Mouse (Mus musculus) heart, adult 2 months (tissue): ENCODE measurements around the gene Gpalpp1. TPM values are rescaled to one million over a fixed set of nuclear protein-coding genes. Genes with fewer than 3 reads are reported as not detected.

ENCODE experiments used
- DNase-seq, 2 experiments: peaks; one replicate each; pipeline ENCODE4 v3.0.0; 2021
- H3K27ac ChIP-seq: fragments of 200-600 bp; 2 replicates; pipeline ENCODE4 v1.8.1; 2022
- H3K27me3 ChIP-seq: fragments of 200-500 bp; 2 replicates; pipeline ENCODE4 v1.6.1; 2012; ENCODE audit warnings: mild to moderate bottlenecking, low read length, inconsistent platforms, mixed read lengths; ENCODE audit not compliant: control insufficient read depth, insufficient read depth
- H3K36me3 ChIP-seq: fragments of 200-500 bp; 2 replicates; pipeline ENCODE4 v1.6.1; 2012; ENCODE audit warnings: low read length, inconsistent platforms; ENCODE audit not compliant: control insufficient read depth, insufficient read depth
- H3K4me1 ChIP-seq: fragments of 200-500 bp; 2 replicates; pipeline ENCODE4 v1.6.1; 2011; ENCODE audit warnings: low read length; ENCODE audit not compliant: control insufficient read depth, insufficient read depth
- H3K4me3 ChIP-seq: fragments of 200-600 bp; 2 replicates; pipeline ENCODE4 v1.8.1; 2022
- H3K79me2 ChIP-seq: fragments of 200-500 bp; replicated peaks from 2 replicates; pipeline ENCODE4 v1.6.1; 2012; ENCODE audit warnings: mild to moderate bottlenecking, inconsistent platforms, low read length, moderate library complexity, mixed read lengths; ENCODE audit not compliant: control insufficient read depth, insufficient read depth
- H3K9ac ChIP-seq: fragments of 200-500 bp; 2 replicates; pipeline ENCODE4 v1.6.1; 2012; ENCODE audit warnings: low read depth, mild to moderate bottlenecking, control low read depth, inconsistent platforms, low read length, mixed read lengths
- CTCF ChIP-seq: fragments of 200-600 bp; IDR thresholded peaks from 2 replicates; pipeline ENCODE4 v1.8.1; 2022; ENCODE audit warnings: antibody characterized with exemption, mild to moderate bottlenecking, moderate library complexity
- EP300 ChIP-seq: fragments of 200-500 bp; IDR thresholded peaks from 2 replicates; pipeline ENCODE4 v1.6.1; 2011; ENCODE audit warnings: low read depth, low read length, control low read depth; ENCODE audit not compliant: insufficient read depth
- POLR2A ChIP-seq: fragments of 200-500 bp; IDR thresholded peaks from 2 replicates; pipeline ENCODE4 v1.6.1; 2011; ENCODE audit warnings: mild to moderate bottlenecking, low read depth, low read length, control low read depth; ENCODE audit not compliant: insufficient read depth
- WGBS: fragments of 180-500 bp; shearing (Covaris S2); methylation state at CpG from one replicate; pipeline ENCODE4 v1.1.7; 2018; 5-methylcytosine and 5-hydroxymethylcytosine counted together
- intact Hi-C: fragments of 180-260 bp; cut with DNase I; formaldehyde crosslinking; loops from one replicate; pipeline ENCODE4 v1.15.1; 2025
- polyA plus RNA-seq: library from polyadenylated mRNA; depleted of rRNA; stranded (reverse); fragments of >200 nt; gene quantifications from 2 replicates; pipeline ENCODE4 v1.2.3, GENCODE M21; 2012; rRNA removed
- total RNA-seq, 2 experiments: library from RNA; stranded (reverse); gene quantifications; 2 replicates each; pipeline ENCODE4 v1.2.3; 2021

Gpalpp1 gene
- total and polyA plus RNA-seq, 3 experiments, result 3.2 to 11.3 (median 11.2) TPM

DNA sequence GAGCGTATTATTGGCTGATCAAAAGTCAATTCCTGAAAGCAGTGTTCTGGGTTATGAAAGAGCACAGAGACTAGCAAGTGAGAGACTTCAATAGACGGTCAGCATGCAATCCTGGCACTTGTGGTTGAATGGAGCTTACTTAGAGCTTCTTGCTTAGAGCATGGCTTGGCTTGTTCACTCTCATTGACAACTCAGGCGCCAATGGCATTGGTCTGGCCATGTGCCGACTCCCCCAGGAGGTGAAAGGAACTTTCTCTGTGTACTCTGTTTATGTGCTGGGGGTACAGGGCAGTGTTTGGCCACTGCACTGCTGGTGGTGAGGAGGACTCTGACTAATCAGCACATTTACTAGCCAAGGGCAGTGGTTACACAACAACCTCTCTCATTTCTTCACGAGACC, 51.1 kb downstream of the Gpalpp1 start:
- TF ChIP-seq CTCF (no peak), POLR2A (no peak), EP300 (no peak)
- H3K4me3 ChIP-seq, result no peak overlapping the region
- H3K79me2 ChIP-seq, result no peaks in the 10 kb centered on the region
- H3K27me3 ChIP-seq, result no peaks in the 10 kb centered on the region
- H3K27ac ChIP-seq, result no peak overlapping the region
- no peak for DNase-seq
- 73% methylated on average over 5 of the region's 5 CpGs for WGBS
- intact Hi-C loops, result no loop called here
- H3K36me3 ChIP-seq, result no peaks in the 10 kb centered on the region
- no peaks in the 10 kb centered on the region for H3K4me1 ChIP-seq
- no peak overlapping the region for H3K9ac ChIP-seq

DNA sequence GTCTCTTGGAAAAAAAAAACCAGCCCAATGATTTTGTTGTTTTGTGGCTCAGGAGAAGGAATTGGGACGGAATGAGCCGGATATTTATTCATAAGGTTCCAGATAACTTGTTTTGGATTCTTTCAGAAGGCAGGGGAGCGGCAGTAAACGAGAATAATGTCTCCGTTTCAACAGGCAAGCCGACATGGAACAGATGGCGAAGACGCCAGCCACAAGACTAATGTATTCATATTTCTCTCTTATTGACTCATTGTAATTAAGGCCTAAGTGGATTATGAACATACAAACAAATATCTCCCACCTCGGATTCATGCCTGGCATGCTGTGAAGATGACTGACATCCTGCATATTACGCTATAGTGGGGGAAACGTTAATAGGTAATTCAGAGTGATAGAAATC, 56.8 kb downstream of the Gpalpp1 start:
- no peaks in the 10 kb centered on the region for H3K79me2 ChIP-seq
- no peak for TF ChIP-seq CTCF
- TF ChIP-seq EP300, result no peak
- no peak for TF ChIP-seq POLR2A
- H3K9ac ChIP-seq, result no peak overlapping the region
- no peaks in the 10 kb centered on the region for H3K36me3 ChIP-seq
- 67% methylated on average over 11 of the region's 11 CpGs for WGBS
- H3K27ac ChIP-seq, result no peak overlapping the region
- H3K4me3 ChIP-seq, result no peak overlapping the region
- peaks cover 1% of the 10 kb centered on the region; the same call in 1 of the 2 replicates for H3K4me1 ChIP-seq
- DNase-seq, result no peak
- intact Hi-C loops, result no loop called here
- H3K27me3 ChIP-seq, result no peaks in the 10 kb centered on the region

DNA sequence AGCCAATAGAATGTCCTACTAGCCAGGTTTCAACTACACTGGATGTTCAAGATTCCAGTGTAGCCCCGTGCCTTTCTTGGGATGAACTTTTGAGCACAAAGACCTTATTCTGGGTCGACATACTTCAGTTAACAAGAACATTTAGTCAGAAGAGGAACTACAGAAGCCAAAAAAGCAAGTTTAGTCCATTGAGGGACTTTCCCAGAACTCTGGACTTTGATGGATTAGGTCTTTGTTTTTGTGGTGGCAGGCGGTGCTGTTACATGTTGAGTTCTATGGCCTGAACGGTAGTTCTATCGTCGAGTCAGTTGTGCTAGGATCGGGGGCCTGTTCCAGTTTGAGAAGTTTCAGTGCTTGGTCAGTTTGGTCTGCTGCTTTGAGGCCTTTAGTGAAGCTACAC, 58.6 kb downstream of the Gpalpp1 start:
- peaks cover 1% of the 10 kb centered on the region; the same call in 1 of the 2 replicates for H3K4me1 ChIP-seq
- H3K36me3 ChIP-seq, result no peaks in the 10 kb centered on the region
- TF ChIP-seq CTCF (no peak), EP300 (no peak), POLR2A (no peak)
- H3K9ac ChIP-seq, result no peak overlapping the region
- H3K4me3 ChIP-seq, result no peak overlapping the region
- 74% methylated on average over 7 of the region's 7 CpGs for WGBS
- intact Hi-C loops, result no loop called here
- no peaks in the 10 kb centered on the region for H3K79me2 ChIP-seq
- no peak overlapping the region for H3K27ac ChIP-seq
- DNase-seq, result no peak
- H3K27me3 ChIP-seq, result no peaks in the 10 kb centered on the region

DNA sequence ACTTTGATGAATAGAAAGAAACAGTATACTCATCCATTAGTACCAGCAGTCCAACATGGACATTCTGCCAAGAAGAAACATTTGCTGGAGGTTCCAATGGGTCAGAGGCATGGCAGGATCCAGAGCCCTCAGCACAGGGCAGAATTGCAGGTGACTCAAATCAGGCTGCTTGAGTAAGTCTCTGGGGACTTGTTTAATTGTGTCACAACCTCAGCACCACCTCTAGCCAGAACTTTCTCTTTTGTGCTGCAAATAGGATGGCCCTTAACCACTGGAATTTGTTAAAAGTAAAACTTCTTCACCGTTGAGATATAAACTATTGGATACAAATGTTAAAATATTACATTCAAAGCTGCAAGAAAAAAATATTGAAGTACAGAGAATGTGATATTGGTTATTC, 64.8 kb downstream of the Gpalpp1 start:
- intact Hi-C loops, result no loop called here
- Histone ChIP-seq H3K4me3 (no peak overlapping the region), H3K27ac (no peak overlapping the region), H3K9ac (no peak overlapping the region), H3K36me3 (no peaks in the 10 kb centered on the region), H3K27me3 (no peaks in the 10 kb centered on the region), H3K79me2 (no peaks in the 10 kb centered on the region), H3K4me1 (no peaks in the 10 kb centered on the region)
- TF ChIP-seq CTCF (no peak), POLR2A (no peak), EP300 (no peak)
- WGBS, result 52% methylated on average over 1 of the region's 1 CpGs
- DNase-seq, result no peak

DNA sequence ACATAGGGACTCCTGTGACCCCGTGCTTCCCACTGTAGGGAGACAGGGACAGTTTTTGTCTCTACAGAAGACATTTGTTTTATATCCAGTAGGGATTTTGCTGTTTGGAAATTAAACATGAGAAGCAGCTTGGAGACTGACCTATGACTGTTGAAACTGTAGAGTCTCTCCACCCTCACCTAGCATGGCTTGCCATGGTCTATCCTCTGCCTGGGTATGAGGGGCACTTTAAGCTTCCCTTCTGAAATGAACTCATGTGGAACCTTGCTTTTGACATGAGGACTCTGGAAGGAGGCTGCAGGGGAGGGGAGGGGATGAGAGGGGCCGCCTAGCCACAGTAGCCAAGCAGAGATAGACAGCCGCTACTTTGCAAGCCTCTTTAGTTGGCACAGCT, 66.4 kb downstream of the Gpalpp1 start:
- WGBS, result 68% methylated on average over 3 of the region's 3 CpGs
- intact Hi-C loops, result no loop called here
- Histone ChIP-seq H3K27me3 (no peaks in the 10 kb centered on the region), H3K27ac (no peak overlapping the region), H3K4me1 (no peaks in the 10 kb centered on the region), H3K36me3 (no peaks in the 10 kb centered on the region), H3K9ac (no peak overlapping the region), H3K79me2 (no peaks in the 10 kb centered on the region), H3K4me3 (no peak overlapping the region)
- TF ChIP-seq EP300, result no peak
- no peak for TF ChIP-seq POLR2A
- TF ChIP-seq CTCF, result no peak
- DNase-seq, result no peak

DNA sequence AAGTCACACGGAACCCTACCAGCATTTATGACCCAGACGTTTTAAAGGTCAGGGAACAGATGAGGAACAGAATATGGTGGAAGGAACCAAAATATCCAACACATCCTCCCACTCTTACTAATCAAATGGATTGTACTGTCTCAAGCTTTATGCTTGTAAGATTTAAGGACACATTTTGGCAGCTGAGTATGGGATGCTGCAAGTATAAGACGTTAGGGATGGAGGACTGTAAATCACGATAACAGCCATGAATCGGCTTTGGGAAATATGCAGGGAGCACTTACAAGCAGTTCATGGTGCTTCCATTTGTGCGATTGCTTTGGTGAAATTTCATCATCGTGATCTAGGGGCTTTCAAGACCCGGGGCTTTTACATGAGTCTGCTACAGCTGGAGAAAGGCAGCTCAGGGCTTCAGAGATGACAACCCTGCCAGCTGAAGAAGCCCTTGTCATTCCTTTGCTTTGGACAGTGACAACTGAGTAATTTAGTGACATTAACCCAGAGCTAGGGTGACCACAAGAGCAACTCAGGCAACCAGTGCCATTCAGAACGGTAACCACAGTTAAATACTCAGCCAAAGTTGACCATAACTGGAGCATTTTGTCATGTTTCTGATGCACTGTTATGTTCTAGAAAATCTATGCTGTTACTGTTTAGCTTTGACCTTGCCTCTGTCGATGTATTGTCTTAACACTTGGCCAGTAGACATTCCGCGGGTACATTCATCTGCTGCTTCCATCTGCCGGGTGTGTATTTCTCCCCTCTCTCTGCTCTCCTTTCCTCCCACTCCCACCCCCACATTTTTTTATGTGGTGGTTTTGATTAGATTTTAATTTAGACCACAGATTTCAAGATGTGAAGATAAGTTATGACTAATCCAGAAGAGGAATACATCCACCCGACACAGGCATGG, 67.1 kb downstream of the Gpalpp1 start:
- TF ChIP-seq EP300 (no peak), CTCF (no peak), POLR2A (no peak)
- no peaks in the 10 kb centered on the region for H3K79me2 ChIP-seq
- no peak overlapping the region for H3K9ac ChIP-seq
- H3K36me3 ChIP-seq, result no peaks in the 10 kb centered on the region
- H3K27me3 ChIP-seq, result no peaks in the 10 kb centered on the region
- 74% methylated on average over 14 of the region's 14 CpGs for WGBS
- no peak overlapping the region for H3K27ac ChIP-seq
- H3K4me3 ChIP-seq, result no peak overlapping the region
- DNase-seq, result no peak
- intact Hi-C loops, result no loop called here
- no peaks in the 10 kb centered on the region for H3K4me1 ChIP-seq

Other genes starting within 250 kb of the Gpalpp1 start
- gene Kctd4, start 155.8 kb downstream of the Gpalpp1 start, total RNA-seq, result not detected
- gene Kctd4, start 155.8 kb downstream of the Gpalpp1 start, polyA plus RNA-seq, result not detected in 2 replicates
- 10 to 100 TPM; 10.2 to 12.3 TPM for gene Gtf2f2, start 99.9 kb downstream of the Gpalpp1 start, total RNA-seq
- 2.6 and 3.3 TPM in 2 replicates for gene Gtf2f2, start 99.9 kb downstream of the Gpalpp1 start, polyA plus RNA-seq
- 1 to 10 TPM; 3.0 to 3.1 TPM for gene Nufip1, start 131 bp upstream of the Gpalpp1 start, total RNA-seq
- gene Nufip1, start 131 bp upstream of the Gpalpp1 start, polyA plus RNA-seq, result 1.5 and 1.8 TPM in 2 replicates